Mouse (Mus musculus): ENCODE measurements at regions not wholly inside any gene's neighbourhood (a gene's known extent, or its start where the extent isn't known, plus 50 kb on each side); places are given as distances from the start of the nearest gene placed in this dataset.
A peak's percentile ranks its signal among the peaks of the same experiment; 100 is the strongest.
"Not testable (repeated sequence)": the region's sequence is repeated elsewhere in the genome, so short reads cannot be mapped to it uniquely, and the experiment has no call there.

GRCm38 (mm10) chr9:11441241-11441997 lies 536.8 kb upstream of the Cntn5 start:
- not testable (repeated sequence) for DNase-seq (ENCODE audit: inconsistent age in 2 of 2, low spot score in 1 of 2)

- no peak for DNase-seq (ENCODE audit: inconsistent age in 2 of 2, low spot score in 1 of 2)
These were observed 532.0 kb upstream of the Cntn5 start for GRCm38 (mm10) chr9:11436443-11437167.

DNA sequence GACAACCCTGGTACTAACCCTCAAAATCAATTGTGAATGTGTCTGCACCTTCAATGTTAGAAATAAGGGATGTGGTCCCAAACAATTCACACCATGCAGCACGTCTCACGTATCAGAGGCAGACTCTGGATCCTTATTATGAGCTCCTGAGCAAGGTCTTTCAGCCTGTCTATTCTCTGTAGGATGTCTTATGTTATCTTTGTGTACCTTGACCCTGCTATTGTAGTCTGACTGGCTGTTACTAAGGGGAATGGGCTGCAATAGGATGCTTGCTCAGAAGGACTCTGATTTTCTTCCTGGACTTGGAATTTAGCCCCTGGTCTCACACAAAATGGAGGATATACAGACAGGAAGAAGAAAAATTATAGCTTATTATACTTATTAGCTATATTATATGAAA lies 531.4 kb upstream of the Cntn5 start:
- DNase-seq (ENCODE audit: inconsistent age in 2 of 2, low spot score in 1 of 2): no peak

DNA sequence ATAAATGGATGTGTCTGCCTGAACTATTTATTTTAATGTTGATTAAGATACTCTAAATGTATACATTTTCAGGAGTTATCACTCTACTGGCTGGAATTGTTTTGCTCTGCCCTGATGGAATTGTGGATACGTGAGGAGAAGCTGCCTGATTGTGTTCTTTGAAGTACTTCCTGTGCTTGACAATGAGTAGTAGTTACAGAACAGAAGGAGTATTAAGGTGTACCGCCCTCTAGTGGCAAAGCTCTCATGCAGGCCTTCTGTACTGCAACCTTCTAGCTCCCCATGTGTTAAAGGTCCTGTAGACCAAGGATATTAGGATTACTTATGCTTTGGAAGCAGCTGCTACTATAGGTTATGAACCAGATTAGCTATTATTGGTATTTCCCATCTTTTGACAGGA lies 530.4 kb upstream of the Cntn5 start:
- DNase-seq (ENCODE audit: inconsistent age in 2 of 2, low spot score in 1 of 2): peak; percentile 6 to 65

- DNase-seq (ENCODE audit: inconsistent age in 2 of 2, low spot score in 1 of 2): peak in 1 of 2 experiments; percentile 41
These were observed 521.9 kb upstream of the Cntn5 start for GRCm38 (mm10) chr9:11426473-11426872.

GRCm38 (mm10) chr9:11396829-11397228 lies 492.3 kb upstream of the Cntn5 start:
- no peak for DNase-seq (ENCODE audit: inconsistent age in 2 of 2, low spot score in 1 of 2)

DNA sequence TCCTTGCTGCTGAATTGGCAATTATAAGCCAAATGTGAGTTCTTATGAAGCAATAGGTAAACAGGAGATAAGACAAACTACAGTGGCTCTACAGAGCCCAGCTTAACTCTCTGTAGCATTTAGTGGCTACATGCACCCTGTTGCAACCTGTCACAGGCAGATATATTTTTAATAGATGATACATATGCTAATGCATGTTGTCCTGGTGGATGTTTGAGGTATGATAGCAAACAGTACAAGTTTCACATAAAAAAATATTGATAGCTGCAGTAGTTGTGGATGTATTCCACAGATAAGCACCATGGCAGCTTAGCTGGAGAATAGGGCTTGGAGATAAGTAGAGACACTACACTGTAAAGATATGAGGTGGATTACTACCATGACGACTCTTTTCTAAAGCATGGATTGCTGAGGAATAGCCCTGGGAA lies 477.1 kb upstream of the Cntn5 start:
- no peak for DNase-seq (ENCODE audit: inconsistent age in 2 of 2, low spot score in 1 of 2)

DNA sequence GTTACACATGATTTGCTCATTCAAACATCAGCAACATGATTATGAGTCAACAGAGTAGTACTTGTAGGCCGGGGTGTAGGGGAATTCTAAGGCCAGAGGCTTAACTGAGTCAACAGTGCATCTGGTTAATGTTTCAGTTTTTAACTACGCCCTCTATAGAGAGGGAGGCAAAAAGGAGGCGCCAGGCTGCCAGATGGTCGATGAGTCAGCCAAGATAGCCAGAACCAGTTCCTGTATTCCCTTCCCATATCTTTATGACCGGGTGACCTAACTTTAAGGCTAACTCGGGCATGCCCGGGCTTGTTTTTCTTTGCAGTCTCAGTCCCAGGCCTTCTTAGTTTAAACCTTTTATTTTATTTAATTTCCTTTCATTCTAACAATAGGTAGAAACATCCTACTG lies 476.0 kb upstream of the Cntn5 start:
- DNase-seq (ENCODE audit: inconsistent age in 2 of 2, low spot score in 1 of 2): no peak

DNA sequence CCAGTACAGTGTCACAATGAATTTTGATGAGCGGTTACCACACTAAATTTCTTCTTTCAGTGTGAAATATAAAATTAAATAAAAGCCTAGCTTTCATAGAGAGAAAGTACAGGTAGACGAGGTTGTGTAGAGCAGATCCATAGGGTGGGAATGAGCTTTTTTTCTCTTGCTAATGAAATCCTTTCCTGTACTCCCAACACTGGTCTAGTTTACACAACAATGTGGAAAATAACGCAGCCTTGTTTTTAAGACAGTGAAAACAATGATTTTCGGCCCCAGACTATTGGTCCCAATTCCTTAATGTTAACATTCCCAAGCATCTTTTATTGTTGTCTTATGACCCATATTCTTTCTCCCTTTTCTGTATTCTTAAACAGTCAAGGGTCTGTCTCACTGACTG lies 473.5 kb upstream of the Cntn5 start:
- no peak for DNase-seq (ENCODE audit: inconsistent age in 2 of 2, low spot score in 1 of 2)

DNA sequence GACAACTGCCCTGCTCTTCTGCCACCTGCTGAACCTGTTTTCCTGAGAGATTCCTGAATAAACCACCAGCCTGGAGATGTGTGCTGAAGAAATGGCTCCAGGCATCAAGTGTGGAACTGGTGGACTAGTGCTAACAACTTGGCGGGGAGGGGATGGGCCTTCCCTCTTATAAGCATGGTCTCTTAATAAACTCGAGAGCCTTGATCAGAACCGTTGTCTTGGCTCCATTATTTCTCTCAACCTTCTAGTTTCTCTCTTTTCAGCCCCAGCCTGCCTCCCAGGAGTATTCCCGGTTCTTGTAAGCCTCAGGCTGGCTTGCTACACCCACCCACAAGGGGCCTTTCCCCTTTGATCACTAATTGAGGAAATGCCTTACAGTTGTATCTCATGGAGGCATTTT lies 473.0 kb upstream of the Cntn5 start:
- no peak for DNase-seq (ENCODE audit: inconsistent age in 2 of 2, low spot score in 1 of 2)

DNA sequence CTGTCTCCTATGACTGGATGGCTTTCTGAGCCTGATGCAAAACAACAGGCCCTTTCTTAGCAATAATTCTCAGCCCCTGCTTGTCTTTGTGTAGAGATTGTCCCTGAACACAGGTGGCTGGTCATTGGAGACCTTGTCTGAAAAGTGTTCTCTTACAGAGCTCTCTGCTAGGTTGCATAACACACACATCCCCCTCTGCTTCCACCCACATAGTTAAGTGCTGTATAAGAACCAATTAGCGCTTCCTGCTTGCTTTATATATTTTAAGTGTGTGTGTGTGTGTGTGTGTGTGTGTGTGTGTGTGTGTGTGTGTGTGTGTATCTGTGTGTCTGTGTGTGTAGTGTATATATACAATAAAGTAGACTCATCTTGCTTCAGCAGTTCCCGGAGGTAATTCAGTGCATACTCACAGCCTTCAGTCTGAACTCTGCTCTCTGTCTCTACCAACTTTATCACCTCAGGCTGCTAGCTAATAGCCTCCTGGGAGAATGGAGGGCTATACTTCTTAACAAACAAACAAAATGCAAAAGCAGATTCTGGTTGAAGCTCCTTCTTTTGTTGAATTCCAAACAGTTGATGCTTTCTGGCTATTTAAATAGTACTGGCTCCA lies 468.8 kb upstream of the Cntn5 start:
- DNase-seq (ENCODE audit: inconsistent age in 2 of 2, low spot score in 1 of 2): no peak

- no peak for DNase-seq (ENCODE audit: inconsistent age in 2 of 2, low spot score in 1 of 2)
These were observed 463.5 kb upstream of the Cntn5 start for GRCm38 (mm10) chr9:11368056-11368455.

- peak; percentile 31 to 74 for DNase-seq (ENCODE audit: inconsistent age in 2 of 2, low spot score in 1 of 2)
These were observed 424.3 kb upstream of the Cntn5 start for GRCm38 (mm10) chr9:11328900-11329299.

- DNase-seq (ENCODE audit: inconsistent age in 2 of 2, low spot score in 1 of 2): no peak
These were observed 412.6 kb upstream of the Cntn5 start for GRCm38 (mm10) chr9:11317221-11317620.

DNA sequence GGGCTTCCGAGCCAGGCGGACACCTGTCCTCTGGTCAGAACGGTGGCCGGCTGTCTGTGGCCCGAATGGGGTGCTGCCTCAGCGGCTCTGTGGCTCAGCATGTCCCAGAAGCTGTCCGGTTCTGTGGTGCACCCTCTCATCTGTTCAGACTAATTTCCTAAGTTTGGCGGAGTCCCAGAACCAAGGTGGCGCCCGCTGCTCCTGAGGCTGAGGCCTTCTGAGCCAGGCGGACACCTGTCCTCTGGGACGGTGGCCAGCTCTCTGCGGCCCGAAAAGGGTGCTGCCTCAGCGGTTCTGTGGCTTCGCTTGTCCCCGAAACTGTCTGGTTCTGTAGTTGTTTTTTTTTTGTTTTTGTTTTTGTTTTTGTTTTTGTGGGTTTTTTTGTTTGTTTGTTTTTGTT lies 392.5 kb upstream of the Cntn5 start:
- not testable (repeated sequence) for DNase-seq (ENCODE audit: inconsistent age in 2 of 2, low spot score in 1 of 2)

DNA sequence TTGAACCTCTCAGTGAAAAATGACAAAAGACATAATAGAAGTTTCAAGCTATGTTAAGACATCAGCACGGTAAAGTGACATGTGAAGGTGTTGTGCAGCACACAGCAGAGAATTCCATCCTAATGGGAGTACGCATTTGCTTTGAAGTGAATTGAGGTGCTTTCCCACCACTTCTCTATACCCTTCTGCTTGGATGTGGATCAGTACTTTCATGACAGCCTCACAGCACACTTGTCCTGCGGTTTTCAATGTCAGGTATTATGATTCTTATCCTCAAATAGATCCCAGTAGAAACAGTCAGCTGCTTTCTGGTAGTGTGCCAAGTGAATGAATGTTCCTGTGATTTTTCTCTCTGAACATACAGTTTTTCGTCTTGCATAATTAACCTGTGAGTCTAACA lies 380.6 kb upstream of the Cntn5 start:
- no peak for DNase-seq (ENCODE audit: inconsistent age in 2 of 2, low spot score in 1 of 2)

GRCm38 (mm10) chr9:11284549-11284948 lies 380.0 kb upstream of the Cntn5 start:
- DNase-seq (ENCODE audit: inconsistent age in 2 of 2, low spot score in 1 of 2): no peak

GRCm38 (mm10) chr9:11279409-11280127 lies 375.0 kb upstream of the Cntn5 start:
- no peak for DNase-seq (ENCODE audit: inconsistent age in 2 of 2, low spot score in 1 of 2)

DNA sequence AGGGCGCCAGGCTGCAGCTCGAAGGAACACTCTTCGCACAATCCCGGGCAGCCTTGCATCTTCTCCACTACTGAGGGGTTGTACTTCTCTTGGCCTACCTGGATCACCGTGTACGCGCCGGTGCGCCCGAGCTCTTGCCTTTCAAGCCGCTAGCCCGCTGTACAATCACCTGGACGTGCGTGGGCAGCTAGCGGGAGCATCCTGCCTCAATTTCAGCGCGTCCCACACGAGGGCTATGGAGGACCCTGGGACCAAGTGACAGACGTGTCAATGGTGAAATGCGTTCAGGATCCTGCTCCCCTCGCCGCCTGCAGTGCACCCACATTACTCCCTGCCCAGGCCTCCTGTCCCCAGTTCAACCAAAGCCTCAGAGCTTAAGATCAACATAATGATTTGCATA lies 373.2 kb upstream of the Cntn5 start:
- no peak for DNase-seq (ENCODE audit: inconsistent age in 2 of 2, low spot score in 1 of 2)

- DNase-seq (ENCODE audit: inconsistent age in 2 of 2, low spot score in 1 of 2): no peak
These were observed 372.4 kb upstream of the Cntn5 start for GRCm38 (mm10) chr9:11276966-11277365.

GRCm38 (mm10) chr9:11256848-11257247 lies 352.3 kb upstream of the Cntn5 start:
- DNase-seq (ENCODE audit: inconsistent age in 2 of 2, low spot score in 1 of 2): no peak

All from adrenal gland, adult (tissue).